Mouse (Mus musculus) induced T-regulatory cell, adult 2 months (primary cell): ENCODE data around the gene Macrod1.

ENCODE experiments used
- DNase-seq: peaks from one replicate; pipeline ENCODE4 v3.0.0-alpha.2; 2012; ENCODE audit warnings: low read depth

Gene Macrod1

GRCm38 (mm10) chr19:7142207-7142915 is 85.8 kb downstream of the Macrod1 start:
- DNase-seq = no peak

- DNase-seq = peak; percentile 71
Measured at GRCm38 (mm10) chr19:7143854-7144253, 87.2 kb downstream of the Macrod1 start.

- DNase-seq = no peak
Measured at GRCm38 (mm10) chr19:7144458-7144857, 87.8 kb downstream of the Macrod1 start.

DNA sequence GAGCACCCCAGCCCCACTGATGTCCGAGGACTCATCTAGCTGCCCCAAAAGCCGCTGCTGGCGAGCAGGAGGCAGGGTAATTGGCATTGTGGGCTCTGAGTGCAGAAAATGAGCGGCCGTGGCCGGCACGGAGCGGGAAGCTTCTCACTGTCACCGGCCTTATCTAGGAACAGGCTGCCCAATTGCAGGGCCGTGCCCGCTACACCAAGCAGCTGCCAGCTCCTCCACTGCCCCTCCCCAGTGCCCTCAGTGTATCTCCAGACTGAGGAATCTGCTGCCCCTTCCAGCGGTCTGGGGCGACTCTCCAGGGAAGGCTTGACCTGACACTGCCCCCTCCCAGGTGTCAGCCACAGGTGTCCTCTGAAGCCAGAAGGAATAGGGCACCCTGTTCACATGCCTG is 89.8 kb downstream of the Macrod1 start:
- DNase-seq = no peak

DNA sequence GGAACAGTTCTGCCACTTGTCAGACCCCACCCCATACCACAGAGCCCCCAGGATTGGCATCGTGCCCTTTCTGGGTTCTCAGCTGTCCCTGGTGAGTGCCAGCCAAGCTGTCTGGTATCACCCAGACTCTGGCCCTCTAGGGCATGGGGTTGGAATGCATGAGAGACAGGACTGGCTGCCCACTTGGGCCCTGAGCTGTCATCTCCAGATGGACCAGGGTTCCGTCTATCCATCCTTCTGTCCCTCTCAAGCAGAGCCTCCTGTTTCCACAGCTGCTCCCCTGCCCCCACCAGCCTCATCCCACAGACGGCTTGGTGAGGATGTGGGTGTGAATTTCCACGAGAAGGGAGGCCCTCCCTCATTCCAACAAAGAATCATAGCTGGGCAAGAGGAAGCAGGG is 91.5 kb downstream of the Macrod1 start:
- no peak for DNase-seq

DNA sequence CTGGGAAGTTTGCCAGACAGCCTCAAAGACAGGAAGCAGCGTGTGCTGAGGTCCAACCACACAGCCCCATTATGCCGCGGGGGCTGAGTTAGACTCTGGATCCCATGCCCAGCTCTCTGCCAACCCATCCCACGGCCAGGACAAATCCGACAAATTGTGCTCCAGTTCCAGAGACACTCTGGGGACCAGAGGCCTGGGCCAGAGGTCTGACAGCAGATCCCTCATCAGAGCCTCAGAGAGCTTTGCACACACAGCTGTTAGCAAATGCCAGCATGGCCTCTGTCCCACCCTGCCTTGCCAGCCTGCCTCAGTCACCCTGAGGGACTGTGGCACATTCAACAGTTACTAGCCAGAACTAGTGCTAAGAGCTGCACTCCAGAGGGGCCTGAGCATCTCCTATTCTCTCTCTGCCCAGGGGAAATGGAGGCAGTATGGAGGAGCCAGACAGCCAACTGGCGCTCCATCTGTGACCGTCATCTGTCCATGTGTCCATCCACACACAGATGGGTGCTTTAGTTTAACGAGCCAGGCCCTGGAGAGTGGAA is 92.0 kb downstream of the Macrod1 start:
- no peak for DNase-seq

GRCm38 (mm10) chr19:7149158-7149685 is 92.6 kb downstream of the Macrod1 start:
- DNase-seq = no peak

DNA sequence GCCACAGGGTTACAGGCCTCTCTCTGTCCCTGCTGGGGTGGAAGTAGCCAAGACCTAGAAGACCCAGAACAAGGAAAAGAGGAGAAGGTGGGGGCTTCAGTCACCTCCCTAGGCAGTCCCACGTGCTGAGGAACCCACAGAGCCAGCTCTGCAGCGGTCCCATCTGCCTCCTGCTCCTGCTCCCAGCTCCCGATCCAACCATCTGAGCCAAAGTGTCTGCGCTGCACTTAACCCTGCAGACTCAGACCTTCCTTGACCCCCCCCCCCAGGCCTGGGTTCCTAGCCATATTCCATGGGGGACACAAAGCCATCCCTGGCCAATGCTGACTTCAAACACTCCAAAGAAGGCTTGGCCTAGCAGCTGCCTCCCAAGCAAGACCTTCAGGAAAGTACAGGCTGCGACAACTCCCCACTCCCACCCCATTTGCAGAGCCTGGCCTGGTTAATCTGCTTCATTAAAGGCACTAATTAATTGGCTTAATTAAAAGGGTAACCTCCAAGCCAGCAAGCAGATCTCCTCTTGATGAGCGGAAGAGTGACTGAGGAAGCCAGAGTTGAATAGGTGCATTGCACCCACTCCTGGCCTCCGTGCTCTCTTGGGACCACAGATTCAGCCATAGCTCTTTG is 94.8 kb downstream of the Macrod1 start:
- DNase-seq = no peak

GRCm38 (mm10) chr19:7151927-7152653 is 95.5 kb downstream of the Macrod1 start:
- DNase-seq = no peak

DNA sequence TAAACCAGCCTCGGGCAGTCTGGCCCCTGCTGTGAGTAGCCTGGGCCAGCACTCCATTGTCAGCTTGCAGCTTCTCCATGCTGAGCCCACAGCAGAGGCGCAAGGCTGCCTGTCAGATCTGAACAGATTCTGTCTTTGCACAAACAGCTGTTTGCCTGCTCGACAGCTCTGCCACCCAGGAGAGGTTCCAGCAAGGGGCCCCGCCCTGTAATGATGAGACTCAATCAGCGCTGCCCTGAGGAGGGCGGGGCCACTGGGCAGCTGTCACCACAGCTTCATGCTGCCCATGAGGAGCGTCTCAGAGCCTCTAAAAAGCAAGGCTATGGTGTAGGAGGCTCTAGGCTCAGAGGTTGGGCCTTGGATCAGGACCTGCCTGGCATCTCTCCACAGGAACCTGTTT is 96.6 kb downstream of the Macrod1 start:
- DNase-seq = peak; percentile 32

- DNase-seq = no peak
Measured at GRCm38 (mm10) chr19:7155196-7155595, 98.6 kb downstream of the Macrod1 start.

DNA sequence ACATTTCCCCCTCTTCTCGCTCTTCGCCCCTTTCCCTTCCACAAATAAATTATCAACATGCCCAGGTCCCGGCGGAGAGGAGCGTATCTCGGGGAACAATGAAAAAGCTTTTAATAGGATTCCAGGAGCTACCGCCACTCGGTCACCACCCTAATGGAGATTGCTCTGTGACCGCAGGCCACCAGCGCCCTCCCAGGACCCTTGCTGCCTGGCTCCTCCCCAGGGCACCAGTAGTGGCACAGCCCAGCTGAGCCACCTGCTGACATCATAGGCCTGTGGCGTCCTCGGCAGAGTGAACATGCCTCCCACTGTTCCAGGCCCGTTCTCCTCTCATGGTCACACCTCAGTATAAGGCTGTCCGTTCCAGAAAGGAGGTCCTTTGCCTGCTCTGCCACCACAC is 101.1 kb downstream of the Macrod1 start:
- DNase-seq = no peak

- no peak for DNase-seq
Measured at GRCm38 (mm10) chr19:7160151-7160906, 103.7 kb downstream of the Macrod1 start.

- no peak for DNase-seq
Measured at GRCm38 (mm10) chr19:7161064-7161463, 104.5 kb downstream of the Macrod1 start.

- DNase-seq = no peak
Measured at GRCm38 (mm10) chr19:7164238-7164637, 107.6 kb downstream of the Macrod1 start.

DNA sequence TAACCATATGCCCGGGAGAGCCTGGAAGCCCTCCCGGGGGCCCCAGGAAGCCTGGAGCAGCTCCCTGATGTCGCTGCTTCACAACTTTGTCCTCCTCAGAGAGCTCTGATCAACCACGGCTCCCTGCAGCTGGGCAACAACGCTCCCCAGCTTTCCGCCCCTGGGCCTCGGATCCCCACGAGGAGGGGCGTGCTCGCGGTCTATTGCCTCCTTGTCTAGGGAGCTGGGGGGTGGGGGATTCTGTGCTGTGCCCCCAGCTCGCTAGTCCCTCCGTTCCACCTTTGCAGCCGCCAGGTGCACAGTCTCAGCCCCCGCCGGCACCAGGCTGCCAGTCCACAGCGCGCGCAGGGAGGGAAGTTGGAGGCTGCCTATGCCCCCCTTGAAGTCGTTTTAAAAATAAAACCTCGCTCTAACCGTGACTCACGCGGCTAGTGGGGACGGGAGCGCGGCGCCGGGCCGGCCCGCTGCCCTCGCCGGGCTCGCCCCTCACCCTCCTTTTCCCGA is 108.3 kb downstream of the Macrod1 start:
- no peak for DNase-seq

GRCm38 (mm10) chr19:7165509-7166199 is 109.0 kb downstream of the Macrod1 start:
- no peak for DNase-seq

DNA sequence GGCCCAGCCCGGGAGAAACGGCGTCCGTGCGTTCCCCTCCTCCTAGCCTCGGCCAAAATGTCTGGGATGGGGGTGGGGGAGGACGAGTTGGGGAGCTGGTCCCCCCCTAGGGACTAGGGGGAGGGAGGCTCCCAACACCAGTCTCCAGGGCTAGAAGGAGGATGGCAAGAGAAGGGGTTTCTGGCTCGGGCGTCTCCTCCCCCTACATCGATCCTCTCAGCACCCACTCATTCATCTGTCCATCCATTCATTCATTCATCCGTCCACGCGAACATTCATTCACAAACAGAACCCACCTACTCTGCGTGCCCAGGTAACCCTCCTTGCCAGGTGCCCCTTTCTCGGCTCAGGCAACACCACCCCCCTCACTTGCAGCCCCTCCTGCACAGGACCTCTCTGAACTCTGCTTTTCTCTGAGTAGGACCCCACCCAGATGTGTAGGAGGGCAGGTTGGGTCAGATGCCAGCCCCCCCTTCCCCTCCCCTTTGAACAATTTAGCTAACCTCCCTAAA is 109.6 kb downstream of the Macrod1 start:
- no peak for DNase-seq

DNA sequence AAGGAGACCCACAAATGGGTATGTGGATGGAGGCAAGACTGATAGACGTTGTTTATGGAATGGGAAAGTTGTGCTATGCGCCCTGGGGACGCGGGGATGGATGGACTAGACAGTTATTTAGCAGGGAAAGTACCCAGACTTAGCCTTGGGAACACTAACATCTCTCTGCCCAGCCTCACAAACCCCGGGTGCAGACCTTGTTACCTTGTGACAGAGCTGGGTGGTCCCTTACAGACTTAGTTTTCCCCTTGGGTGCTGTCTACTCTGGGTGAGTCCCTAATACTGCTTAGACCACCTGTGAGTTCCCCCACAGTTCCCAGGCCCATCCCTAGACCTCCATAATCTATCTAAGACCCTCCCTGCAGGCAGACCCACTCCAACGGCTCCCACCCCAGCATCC is 110.2 kb downstream of the Macrod1 start:
- DNase-seq = no peak

GRCm38 (mm10) chr19:7168423-7168822 is 111.8 kb downstream of the Macrod1 start:
- no peak for DNase-seq

DNA sequence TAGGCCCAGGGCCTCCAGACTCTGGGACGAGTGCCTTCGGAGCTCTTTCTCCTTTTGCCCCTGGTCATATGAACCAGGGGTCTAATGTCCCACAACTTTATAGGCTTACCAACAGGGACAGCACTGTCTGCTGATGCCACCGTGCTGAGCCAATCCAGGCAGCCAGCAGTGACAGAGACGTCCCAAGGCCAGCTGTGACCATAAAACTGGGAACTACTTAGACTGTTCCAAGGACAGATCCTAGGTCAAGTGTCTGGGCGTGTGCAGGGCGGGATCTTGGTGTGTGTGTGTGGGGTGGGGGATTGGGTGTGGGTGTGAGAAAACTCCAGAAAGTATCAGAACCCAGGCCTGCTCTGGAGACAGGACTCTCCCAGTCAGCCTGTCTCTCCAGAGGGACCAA is 114.3 kb downstream of the Macrod1 start:
- DNase-seq = no peak
